Mouse (Mus musculus): Measurements from ENCODE around the gene Olfr718-ps1. TPM values are rescaled to one million over a fixed set of nuclear protein-coding genes. Genes with fewer than 3 reads are reported as not detected.
A peak's percentile ranks its signal among the peaks of the same experiment; 100 is the strongest.

Gene Olfr718-ps1
- polyA plus RNA-seq, 1 experiment from 2014 or later = 0.04 TPM

- no peaks in the 10 kb centered on the region for H3K27me3 ChIP-seq (replicated peaks)
- peaks cover 15% of the 10 kb centered on the region for H3K4me1 ChIP-seq
- H3K9me3 ChIP-seq = no peaks in the 10 kb centered on the region
- H3K4me2 ChIP-seq = no peak overlapping the region
- no peak overlapping the region for H3K4me3 ChIP-seq
- no peak overlapping the region for H3K9ac ChIP-seq
- WGBS = 16% methylated on average over 7 of the region's 7 CpGs
- peak overlapping the region; percentile 87 for H3K27ac ChIP-seq
- H3K36me3 ChIP-seq (replicated peaks) = no peaks in the 10 kb centered on the region
- peak; percentile 90 for ATAC-seq (replicated peaks)
Observed at GRCm38 (mm10) chr5:143125601-143126000, 21.8 kb downstream of the Olfr718-ps1 start.

DNA sequence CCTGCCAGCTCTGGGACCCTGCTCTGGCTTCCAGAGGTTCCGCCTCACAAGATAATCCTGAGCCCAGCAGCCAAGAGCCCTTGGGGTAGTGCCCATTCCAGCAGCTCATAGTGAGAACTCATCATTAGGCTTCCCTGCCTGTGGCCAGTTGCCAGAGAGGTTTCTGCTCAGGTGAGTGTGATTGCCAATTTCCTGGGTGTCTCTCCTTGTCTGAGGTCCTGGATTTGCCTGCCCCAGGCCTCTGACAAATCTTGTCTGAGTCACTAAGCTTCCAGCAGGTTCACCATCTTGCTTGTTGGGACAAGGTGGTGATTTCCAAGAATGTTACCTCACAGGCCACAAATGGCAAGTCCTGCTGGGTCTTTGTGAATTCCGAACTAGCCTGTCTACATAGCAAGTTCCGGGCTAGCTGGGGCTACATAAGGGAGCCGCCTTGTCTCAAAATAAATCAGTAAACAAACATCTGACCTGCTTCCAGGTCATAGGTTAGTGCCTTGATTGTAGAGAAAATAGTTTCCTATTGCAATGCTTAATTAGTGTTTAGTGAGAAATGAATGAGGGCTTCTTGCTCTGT lies 22.5 kb downstream of the Olfr718-ps1 start:
- Histone ChIP-seq H3K36me3 (replicated peaks) (no peaks in the 10 kb centered on the region), H3K27me3 (replicated peaks) (no peaks in the 10 kb centered on the region), H3K4me2 (no peak overlapping the region), H3K9ac (no peak overlapping the region), H3K27ac (peak overlapping the region; percentile 87), H3K9me3 (no peaks in the 10 kb centered on the region), H3K4me1 (peaks cover 15% of the 10 kb centered on the region), H3K4me3 (no peak overlapping the region)
- WGBS = 76% methylated on average over 4 of the region's 4 CpGs
- no peak for ATAC-seq (replicated peaks)

DNA sequence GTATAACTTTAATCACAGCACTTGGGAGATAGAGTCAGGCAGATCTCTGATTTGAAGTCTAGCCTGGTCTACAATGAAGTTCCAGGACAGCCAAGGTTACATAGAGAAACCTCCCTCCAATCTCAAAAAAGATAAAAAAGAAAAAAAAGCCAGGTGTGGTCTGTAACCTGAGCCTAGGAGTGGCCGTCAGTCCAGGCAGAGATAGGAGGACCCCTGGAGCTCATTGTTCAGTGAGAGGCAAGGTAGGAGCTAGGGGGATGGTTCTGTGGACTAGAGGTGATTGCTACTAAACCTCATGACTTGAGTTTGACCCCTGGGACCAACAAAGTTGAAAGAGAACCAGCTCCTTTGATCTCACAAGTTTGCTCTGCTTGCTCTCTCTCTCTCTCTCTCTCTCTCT lies 24.7 kb downstream of the Olfr718-ps1 start:
- ATAC-seq (replicated peaks) = no peak

GRCm38 (mm10) chr5:143122125-143122524 lies 25.3 kb downstream of the Olfr718-ps1 start:
- no peak for ATAC-seq (replicated peaks)
- no peaks in the 10 kb centered on the region for H3K36me3 ChIP-seq (replicated peaks)
- H3K4me1 ChIP-seq = peaks cover 15% of the 10 kb centered on the region
- H3K9me3 ChIP-seq = no peaks in the 10 kb centered on the region
- H3K27ac ChIP-seq = no peak overlapping the region
- WGBS = 83% methylated on average over 8 of the region's 8 CpGs
- H3K4me2 ChIP-seq = no peak overlapping the region
- no peak overlapping the region for H3K9ac ChIP-seq
- no peaks in the 10 kb centered on the region for H3K27me3 ChIP-seq (replicated peaks)
- H3K4me3 ChIP-seq = no peak overlapping the region

More for the DNA sequence above, 24.7 kb downstream of the Olfr718-ps1 start:
- Histone ChIP-seq H3K27ac (no peak overlapping the region), H3K27me3 (replicated peaks) (no peaks in the 10 kb centered on the region), H3K4me3 (no peak overlapping the region), H3K4me2 (no peak overlapping the region), H3K36me3 (replicated peaks) (no peaks in the 10 kb centered on the region), H3K9ac (no peak overlapping the region), H3K9me3 (no peaks in the 10 kb centered on the region), H3K4me1 (peaks cover 15% of the 10 kb centered on the region)
- 35% methylated on average over 1 of the region's 1 CpGs for WGBS

- peak within 1 kb of the TSS; percentile 86 for H3K4me2 ChIP-seq
- H3K4me1 ChIP-seq = peaks cover 17% of the 10 kb centered on the region
- H3K9me3 ChIP-seq = no peaks in the 10 kb centered on the region
- H3K9ac ChIP-seq = peak within 1 kb of the TSS; percentile 66
- H3K36me3 ChIP-seq (replicated peaks) = no peaks in the 10 kb centered on the region
- under 1% methylated on average over 91 of the region's 110 CpGs for WGBS
- peak within 1 kb of the TSS; percentile 73 for H3K4me3 ChIP-seq
- no peaks in the 10 kb centered on the region for H3K27me3 ChIP-seq (replicated peaks)
- ATAC-seq (replicated peaks) = peak; percentile 97
- peak within 1 kb of the TSS; percentile 82 for H3K27ac ChIP-seq
Observed at GRCm38 (mm10) chr5:143112281-143113246, 34.8 kb downstream of the Olfr718-ps1 start, which contains the start of gene Rnf216. Gene Rnf216, minus strand, starts transcription at chr5:143112994.

DNA sequence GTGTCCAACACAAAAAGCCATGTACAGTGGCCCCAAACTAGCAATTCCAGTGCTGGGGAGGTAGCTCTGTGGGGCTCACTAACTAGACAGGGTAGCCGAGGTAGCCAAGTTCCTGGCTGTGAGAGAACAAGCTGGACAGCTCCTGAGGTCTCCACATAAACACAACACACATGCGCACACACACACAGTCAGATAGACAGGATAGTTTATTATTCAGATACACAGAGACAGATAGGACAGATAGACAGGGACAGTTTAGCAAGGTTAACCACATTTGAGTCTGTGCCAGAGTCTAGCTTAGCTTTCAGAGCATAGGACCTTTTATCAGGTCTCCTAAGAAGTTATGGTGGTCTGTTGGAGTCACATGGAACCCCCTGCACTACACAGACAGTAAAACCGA lies 40.5 kb downstream of the Olfr718-ps1 start:
- no peaks in the 10 kb centered on the region for H3K36me3 ChIP-seq (replicated peaks)
- no peak overlapping the region for H3K4me3 ChIP-seq
- H3K4me2 ChIP-seq = no peak overlapping the region
- H3K27ac ChIP-seq = no peak overlapping the region
- 91% methylated on average over 3 of the region's 3 CpGs for WGBS
- no peaks in the 10 kb centered on the region for H3K27me3 ChIP-seq (replicated peaks)
- no peaks in the 10 kb centered on the region for H3K9me3 ChIP-seq
- no peak overlapping the region for H3K9ac ChIP-seq
- no peak for ATAC-seq (replicated peaks)
- peaks cover 16% of the 10 kb centered on the region for H3K4me1 ChIP-seq

GRCm38 (mm10) chr5:143103231-143103630 lies 44.1 kb downstream of the Olfr718-ps1 start:
- Histone ChIP-seq H3K9me3 (no peaks in the 10 kb centered on the region), H3K4me1 (peaks cover 2% of the 10 kb centered on the region; the same call in 1 of the 2 replicates), H3K27me3 (replicated peaks) (no peaks in the 10 kb centered on the region), H3K27ac (no peak overlapping the region), H3K9ac (no peak overlapping the region), H3K4me3 (no peak overlapping the region), H3K36me3 (replicated peaks) (no peaks in the 10 kb centered on the region), H3K4me2 (no peak overlapping the region)
- no peak for ATAC-seq (replicated peaks)
- 91% methylated on average over 2 of the region's 2 CpGs for whole genome bisulfite sequencing

DNA sequence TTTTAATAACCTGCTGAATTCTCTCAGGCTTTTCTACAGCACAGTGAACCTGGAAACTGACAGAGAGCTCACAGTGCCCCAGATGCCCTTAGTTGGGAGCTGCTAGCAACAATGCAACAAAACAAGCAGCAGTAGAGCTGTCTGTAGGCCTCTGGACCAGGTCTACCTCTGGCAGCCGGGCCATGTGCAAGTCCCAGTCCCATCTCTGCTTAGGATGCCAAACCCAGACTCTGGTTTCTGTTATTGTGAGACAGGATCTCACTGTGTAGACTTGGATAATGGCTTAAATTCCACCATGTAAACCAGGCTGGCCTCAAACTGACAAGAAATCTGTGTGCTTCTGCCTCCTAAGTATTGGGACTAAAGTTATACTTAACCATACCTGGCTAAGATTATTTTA lies 45.8 kb downstream of the Olfr718-ps1 start:
- 88% methylated on average over 1 of the region's 1 CpGs for WGBS
- Histone ChIP-seq H3K4me1 (no peaks in the 10 kb centered on the region), H3K4me3 (no peak overlapping the region), H3K36me3 (replicated peaks) (no peaks in the 10 kb centered on the region), H3K27ac (no peak overlapping the region), H3K9me3 (no peaks in the 10 kb centered on the region), H3K9ac (no peak overlapping the region), H3K27me3 (replicated peaks) (no peaks in the 10 kb centered on the region), H3K4me2 (no peak overlapping the region)
- no peak for ATAC-seq (replicated peaks)

DNA sequence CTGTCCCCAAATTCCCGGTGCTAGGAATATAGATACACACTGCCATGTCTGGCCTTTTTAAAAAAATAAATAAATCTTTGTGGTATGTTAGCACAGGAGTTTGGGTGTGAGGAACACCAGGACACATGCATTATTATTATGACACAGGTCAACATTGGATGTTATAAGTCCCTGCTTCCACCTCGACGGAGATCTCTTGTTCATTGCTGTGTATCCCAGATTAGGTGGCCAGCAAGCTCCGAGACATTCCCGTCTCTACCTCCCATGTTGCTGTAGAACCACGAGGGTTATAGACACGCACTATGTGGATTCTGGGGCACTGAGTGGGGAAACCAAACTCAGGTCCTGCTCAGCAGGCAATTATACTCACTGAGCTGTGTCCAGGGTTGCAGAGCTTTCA lies 52.1 kb downstream of the Olfr718-ps1 start:
- ATAC-seq (replicated peaks) = no peak
- Histone ChIP-seq H3K27me3 (replicated peaks) (no peaks in the 10 kb centered on the region), H3K4me3 (no peak overlapping the region), H3K9me3 (no peaks in the 10 kb centered on the region), H3K36me3 (replicated peaks) (no peaks in the 10 kb centered on the region; the same call in none of the 2 replicates), H3K27ac (no peak overlapping the region), H3K4me2 (no peak overlapping the region), H3K4me1 (no peaks in the 10 kb centered on the region), H3K9ac (no peak overlapping the region)
- WGBS = 93% methylated on average over 7 of the region's 7 CpGs

GRCm38 (mm10) chr5:143092891-143093290 lies 54.5 kb downstream of the Olfr718-ps1 start:
- Histone ChIP-seq H3K9me3 (no peaks in the 10 kb centered on the region), H3K27me3 (replicated peaks) (no peaks in the 10 kb centered on the region), H3K36me3 (replicated peaks) (no peaks in the 10 kb centered on the region; the same call in none of the 2 replicates), H3K27ac (no peak overlapping the region), H3K4me2 (no peak overlapping the region), H3K9ac (no peak overlapping the region), H3K4me1 (no peaks in the 10 kb centered on the region), H3K4me3 (no peak overlapping the region)
- no peak for ATAC-seq (replicated peaks)
- WGBS = 70% methylated on average over 3 of the region's 3 CpGs

DNA sequence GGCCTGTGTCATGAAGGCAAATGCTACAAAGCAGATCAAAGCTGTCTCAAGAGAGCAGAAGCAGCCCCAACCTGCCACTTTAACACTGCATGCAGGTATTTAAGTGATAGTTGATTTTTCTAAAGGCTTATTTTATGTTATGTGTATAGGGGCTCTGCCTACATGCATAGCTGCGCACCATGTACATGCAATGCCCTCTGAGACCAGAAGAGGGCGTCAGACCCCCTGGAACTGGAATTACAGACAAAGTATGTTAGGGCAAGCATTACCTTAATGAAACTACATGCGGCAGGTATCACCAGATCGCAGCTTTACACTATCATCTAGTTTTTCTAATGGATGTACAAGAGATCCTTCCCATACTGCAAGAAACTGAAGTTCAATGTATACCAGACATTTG lies 62.5 kb downstream of the Olfr718-ps1 start:
- Histone ChIP-seq H3K27ac (no peak overlapping the region), H3K4me3 (no peak overlapping the region), H3K4me2 (no peak overlapping the region), H3K9me3 (no peaks in the 10 kb centered on the region), H3K4me1 (no peaks in the 10 kb centered on the region), H3K27me3 (replicated peaks) (no peaks in the 10 kb centered on the region), H3K9ac (no peak overlapping the region), H3K36me3 (replicated peaks) (peaks cover 21% of the 10 kb centered on the region; the same call in 1 of the 2 replicates)
- ATAC-seq (replicated peaks) = no peak
- WGBS = 70% methylated on average over 4 of the region's 4 CpGs

All from midbrain, embryonic 15.5 days (tissue).